Mouse (Mus musculus) lung, adult 2 months (tissue): ENCODE data around the gene Kdm6b. TPM values are rescaled to one million over a fixed set of nuclear protein-coding genes. Genes with fewer than 3 reads are reported as not detected.

ENCODE experiments used
- DNase-seq: peaks from one replicate; pipeline ENCODE4 v3.0.0; 2022
- H3K4me1 ChIP-seq: fragments of 200-500 bp; 2 replicates; pipeline ENCODE4 v1.6.1; 2011; ENCODE audit warnings: low read length; ENCODE audit not compliant: control insufficient read depth, insufficient read depth
- H3K4me3 ChIP-seq: fragments of 200-500 bp; replicated peaks from 2 replicates; pipeline ENCODE3; 2011; ENCODE audit warnings: low read depth, mild to moderate bottlenecking, control low read depth, low read length; ENCODE audit errors: extremely low read depth
- CTCF ChIP-seq: fragments of 200-500 bp; IDR thresholded peaks from 2 replicates; pipeline ENCODE4 v1.5.1; 2011; ENCODE audit warnings: mild to moderate bottlenecking, low read length, control low read depth; ENCODE audit not compliant: insufficient read depth
- POLR2A ChIP-seq: fragments of 200-500 bp; IDR thresholded peaks from 2 replicates; pipeline ENCODE4 v1.6.1; 2011; ENCODE audit warnings: low read depth, mild to moderate bottlenecking, control low read depth, low read length, borderline replicate concordance; ENCODE audit errors: extremely low read depth
- WGBS: fragments of 180-500 bp; shearing (Covaris S2); methylation state at CpG from one replicate; pipeline ENCODE4 v1.1.7; 2018; 5-methylcytosine and 5-hydroxymethylcytosine counted together
- polyA plus RNA-seq: library from polyadenylated mRNA; depleted of rRNA; stranded (reverse); fragments of >200 nt; gene quantifications from 2 replicates; pipeline ENCODE4 v1.2.3, GENCODE M21; 2012

Gene Kdm6b
- polyA plus RNA-seq, 1 experiment, result 21.0 TPM

DNA sequence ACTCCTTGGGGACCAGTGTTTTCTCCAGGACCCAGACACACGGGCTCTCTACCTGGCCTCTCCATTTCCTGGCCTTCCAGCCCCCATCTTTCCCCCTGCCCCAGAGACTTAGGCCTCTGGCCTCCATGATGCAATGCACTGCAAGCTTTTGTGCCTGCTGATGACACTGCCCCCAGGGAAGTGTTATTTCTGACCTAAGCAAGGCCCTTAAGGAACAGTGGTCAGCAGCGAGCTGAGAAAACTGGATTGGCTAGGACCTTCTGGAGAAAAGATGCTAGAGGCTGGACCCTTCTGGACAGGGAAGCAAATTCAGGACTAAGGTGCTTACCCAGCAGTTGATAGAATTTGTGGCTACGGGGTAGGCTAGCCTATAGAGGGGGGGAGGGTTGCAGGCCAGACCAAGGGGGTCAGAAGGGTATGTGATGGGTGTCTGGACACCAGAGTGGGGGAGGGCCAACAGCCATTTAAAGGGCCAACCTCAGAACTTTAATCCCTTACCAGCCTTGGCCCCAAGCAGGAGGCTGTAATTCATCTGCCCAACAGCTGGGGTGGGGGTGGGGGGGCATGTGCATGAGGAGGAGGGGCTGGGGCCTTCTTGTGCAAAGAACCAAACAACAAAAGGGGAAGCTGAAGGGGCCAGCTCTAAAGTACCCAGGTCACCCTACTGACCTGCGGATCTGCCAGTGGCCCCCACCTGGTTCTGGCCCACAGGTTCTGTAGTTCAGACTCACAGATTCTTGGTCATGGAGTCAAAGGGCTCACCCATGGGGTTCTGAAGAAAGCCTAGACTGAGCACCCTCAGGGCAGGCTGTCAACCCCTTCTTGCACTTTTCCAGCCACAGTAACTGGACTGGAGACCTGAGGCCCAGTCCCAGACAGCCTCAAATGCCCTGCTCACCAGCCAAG is 1.2 kb upstream of the Kdm6b start:
- DNase-seq, result no peak
- no peak for TF ChIP-seq POLR2A
- H3K4me3 ChIP-seq, result peak overlapping the region; percentile 66
- H3K4me1 ChIP-seq, result peaks cover 13% of the 10 kb centered on the region; the same call in 1 of the 2 replicates
- 35% methylated on average over 4 of the region's 4 CpGs for WGBS

DNA sequence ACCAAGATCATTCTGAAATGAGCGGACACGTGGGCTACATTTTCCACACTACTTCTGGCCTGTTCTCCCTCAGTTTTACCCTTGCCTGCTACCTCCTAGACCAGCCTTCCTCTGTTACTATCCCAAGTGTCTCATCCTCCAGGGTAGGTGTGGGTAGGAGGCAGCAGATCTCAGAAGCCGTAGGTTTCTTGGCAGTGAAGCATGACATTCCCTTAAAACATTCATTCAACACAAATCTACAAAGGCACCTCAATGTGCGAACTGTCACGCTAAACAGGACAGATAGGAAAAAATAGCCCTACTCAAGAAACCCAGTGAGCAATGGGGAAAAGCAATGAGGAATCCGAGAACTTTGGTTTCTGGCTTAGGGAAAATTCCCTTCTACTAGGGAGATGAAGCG is 927 bp downstream of the Kdm6b start:
- no peak for DNase-seq
- Histone ChIP-seq H3K4me1 (peaks cover 19% of the 10 kb centered on the region), H3K4me3 (no peak overlapping the region)
- 75% methylated on average over 7 of the region's 7 CpGs for WGBS
- TF ChIP-seq POLR2A (no peak), CTCF (no peak)

DNA sequence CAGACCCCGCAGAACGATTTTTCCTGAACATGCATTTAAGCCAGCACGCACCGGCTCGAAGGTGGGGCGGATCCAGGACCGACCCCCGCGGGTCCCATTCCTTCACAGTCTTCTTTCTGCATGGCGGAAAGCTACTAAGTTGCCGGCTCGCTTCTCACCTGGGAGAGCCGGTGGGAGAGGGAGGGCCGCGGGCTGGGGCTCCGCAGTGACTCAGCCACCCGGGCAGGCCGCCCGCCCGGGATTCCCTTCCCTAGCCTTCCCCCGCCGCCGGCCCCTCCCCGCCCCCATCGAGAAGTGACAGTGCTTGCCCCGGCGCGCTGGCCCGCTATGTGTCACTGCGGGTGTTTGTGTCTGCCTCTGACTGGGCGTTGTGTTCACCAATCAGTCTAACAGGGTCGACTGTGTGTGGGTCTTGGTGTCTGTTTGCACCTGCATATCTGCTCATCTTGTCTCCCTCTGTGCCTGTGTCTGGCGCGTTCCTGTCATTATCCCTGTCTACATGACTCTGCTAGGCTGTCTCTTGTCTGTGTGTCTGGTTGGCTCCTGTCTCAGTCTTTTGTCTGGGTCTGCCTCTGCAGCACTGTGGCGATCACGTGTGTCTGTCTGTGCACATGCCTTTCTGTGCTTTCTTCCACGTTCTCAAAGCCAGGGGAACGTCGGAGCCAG is 1.8 kb downstream of the Kdm6b start:
- TF ChIP-seq POLR2A (no peak), CTCF (no peak)
- Histone ChIP-seq H3K4me3 (peak overlapping the region; percentile 90), H3K4me1 (peaks cover 19% of the 10 kb centered on the region)
- 1% methylated on average over 39 of the region's 39 CpGs for WGBS
- peak; percentile 62 for DNase-seq

DNA sequence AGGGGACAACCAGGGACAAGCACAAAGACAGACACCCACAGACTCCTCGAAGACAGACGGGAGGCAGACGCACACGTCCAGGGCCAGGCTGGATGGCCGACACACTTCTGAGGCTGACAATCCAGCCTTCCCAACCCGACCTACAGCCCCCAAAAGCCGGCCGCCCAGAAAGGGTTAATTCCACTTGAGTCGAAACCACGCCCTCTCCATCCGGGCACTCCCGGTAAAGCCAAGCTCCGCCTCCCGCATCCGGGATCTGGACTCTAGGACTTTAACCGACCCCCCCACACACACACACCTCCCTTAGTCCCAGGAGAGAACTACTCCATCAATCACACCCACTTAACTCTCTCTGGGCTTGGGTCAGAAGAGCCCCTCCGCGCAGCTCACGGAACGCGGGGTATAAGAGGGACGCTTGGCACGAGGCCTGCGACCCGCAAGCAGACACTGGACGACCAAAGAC is 2.4 kb downstream of the Kdm6b start:
- TF ChIP-seq CTCF, result no peak
- TF ChIP-seq POLR2A, result peak; percentile 33; the same call in 1 of the 2 replicates
- peak; percentile 90 for DNase-seq
- WGBS, result under 1% methylated on average over 26 of the region's 26 CpGs
- H3K4me1 ChIP-seq, result peaks cover 19% of the 10 kb centered on the region
- H3K4me3 ChIP-seq, result peak overlapping the region; percentile 90

DNA sequence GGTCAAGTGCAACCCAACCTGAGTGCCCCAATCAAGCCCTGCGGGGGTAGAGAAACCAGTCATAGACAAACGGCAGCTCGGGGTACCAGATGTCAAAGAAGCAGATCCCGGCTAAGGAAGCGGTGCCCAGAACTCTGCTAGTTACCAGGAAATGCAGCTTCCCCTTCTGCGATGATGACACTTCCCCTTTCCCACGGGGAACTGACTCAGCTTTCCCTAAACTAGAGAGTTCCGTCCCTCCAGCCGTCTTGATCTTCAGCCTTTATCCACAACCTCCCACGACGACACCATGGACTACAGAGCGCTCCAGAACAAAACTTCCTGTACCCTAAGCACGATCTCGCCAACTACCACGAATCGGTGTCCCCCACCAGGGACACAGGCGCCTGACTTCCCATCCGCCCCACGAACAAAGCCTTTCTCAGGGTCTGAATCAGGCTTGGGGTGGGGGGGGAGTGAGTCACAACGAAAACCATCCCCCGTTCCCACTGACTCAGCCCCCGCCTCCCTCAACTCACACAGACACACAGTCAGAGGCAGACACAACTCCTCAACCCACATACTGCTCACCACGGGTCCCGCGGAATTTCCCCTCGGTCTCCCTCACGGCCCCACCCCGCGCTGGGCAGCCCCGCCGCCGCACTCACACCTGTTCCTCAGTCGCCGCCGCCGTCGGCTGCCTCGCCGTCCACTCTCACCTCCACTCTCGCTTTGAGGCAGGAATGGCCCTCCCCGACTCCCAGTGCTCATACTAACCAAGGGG is 3.0 kb downstream of the Kdm6b start:
- TF ChIP-seq POLR2A, result peak; percentile 32; the same call in 1 of the 2 replicates
- TF ChIP-seq CTCF, result no peak
- peak; percentile 73 for DNase-seq
- Histone ChIP-seq H3K4me1 (peaks cover 19% of the 10 kb centered on the region), H3K4me3 (peak overlapping the region; percentile 90)
- under 1% methylated on average over 41 of the region's 41 CpGs for WGBS

DNA sequence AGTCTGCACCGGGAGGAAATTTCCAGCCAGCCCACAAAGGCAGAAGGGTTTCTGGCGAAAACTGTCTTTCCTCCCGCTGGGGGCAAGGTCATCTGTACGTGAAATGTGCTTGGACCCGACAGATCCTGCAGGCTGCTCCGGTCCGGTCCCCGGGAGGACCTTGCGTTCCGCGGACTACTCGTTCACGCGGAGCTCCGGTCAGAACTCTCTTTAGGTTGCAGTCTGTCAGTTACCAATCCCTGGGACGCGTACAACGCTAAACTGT is 3.5 kb downstream of the Kdm6b start:
- Histone ChIP-seq H3K4me1 (peaks cover 19% of the 10 kb centered on the region), H3K4me3 (peak overlapping the region; percentile 90)
- TF ChIP-seq POLR2A, result no peak
- TF ChIP-seq CTCF, result no peak
- peak; percentile 82 for DNase-seq
- WGBS, result under 1% methylated on average over 18 of the region's 18 CpGs

DNA sequence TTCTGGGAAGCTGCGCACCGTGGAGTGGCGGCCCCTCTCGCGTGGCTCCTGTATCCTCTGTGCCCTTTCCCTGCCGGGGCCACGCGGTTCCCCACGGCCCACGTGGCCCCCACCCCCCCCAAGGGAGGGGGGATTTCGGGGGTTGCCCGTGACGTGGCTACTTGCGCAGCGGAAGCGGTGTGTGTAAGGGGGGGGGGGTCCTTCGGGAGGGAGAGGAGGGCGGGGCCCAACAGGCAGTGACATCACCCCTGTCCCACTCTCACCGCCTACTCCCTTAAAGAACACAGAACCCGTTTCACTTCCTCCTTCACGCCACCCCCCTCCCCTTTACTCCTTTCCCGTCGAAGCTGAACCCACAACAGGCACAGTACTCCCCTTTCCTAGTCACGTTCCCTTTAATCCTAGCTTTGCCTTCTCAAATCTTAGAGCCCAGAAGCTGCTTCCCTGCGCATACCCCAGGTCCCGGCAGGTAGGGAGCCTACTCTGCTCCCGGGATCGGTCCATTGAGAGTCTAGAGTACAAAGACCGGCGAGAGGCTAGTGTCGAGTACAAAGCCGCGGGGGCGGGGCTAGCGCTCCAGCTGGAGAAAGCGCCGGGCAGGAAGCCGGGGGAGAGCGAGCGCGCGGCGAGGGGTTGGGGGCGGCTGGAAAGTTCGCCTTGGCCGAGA is 4.0 kb downstream of the Kdm6b start:
- WGBS, result under 1% methylated on average over 44 of the region's 46 CpGs
- peak overlapping the region; percentile 90 for H3K4me3 ChIP-seq
- no peak for DNase-seq
- peaks cover 18% of the 10 kb centered on the region for H3K4me1 ChIP-seq
- TF ChIP-seq CTCF (no peak), POLR2A (peak; percentile 58; the same call in 1 of the 2 replicates)

DNA sequence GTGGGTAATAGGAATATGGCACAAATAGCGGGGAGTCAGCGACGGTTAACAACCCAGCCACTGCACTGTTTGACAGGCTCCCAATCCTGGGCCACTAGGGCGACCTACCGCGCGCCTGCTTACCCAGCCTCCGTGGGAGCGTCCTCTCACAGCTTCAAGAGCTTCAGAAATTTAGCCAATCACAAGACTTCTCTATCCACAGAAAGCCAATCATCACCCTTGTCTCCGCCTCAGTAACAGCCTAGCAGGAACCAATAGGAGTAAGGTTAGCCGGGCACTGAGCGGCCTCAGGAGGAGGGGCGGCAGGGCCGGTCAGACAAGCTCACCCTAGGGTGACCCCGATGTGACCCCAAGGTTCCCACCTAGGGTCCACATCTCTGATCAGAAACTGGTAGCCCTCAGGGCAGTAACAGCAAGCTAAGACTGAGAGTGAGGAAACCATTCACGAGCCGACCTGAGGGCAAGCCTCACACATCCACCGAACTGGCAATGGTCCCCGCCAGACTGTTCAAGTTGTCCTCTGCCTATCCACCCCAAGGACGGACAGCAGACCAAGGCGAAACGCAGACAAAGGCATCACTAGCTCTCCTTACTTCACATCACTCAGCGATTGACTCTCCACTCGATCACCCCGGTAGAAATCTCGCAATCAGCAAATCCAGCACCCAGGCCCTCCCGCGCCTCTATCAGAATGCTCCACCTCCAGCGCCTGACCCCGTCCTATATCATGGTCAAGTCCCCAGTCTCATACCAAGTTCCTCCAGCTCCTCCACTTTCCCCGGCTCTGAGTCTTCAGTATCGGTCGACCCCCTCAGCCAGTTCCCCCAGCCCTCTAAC is 4.7 kb downstream of the Kdm6b start:
- TF ChIP-seq CTCF (no peak), POLR2A (peak; percentile 40; the same call in 1 of the 2 replicates)
- Histone ChIP-seq H3K4me3 (peak overlapping the region; percentile 90), H3K4me1 (peaks cover 13% of the 10 kb centered on the region)
- peak; percentile 81 for DNase-seq
- WGBS, result under 1% methylated on average over 33 of the region's 33 CpGs
